ENCODE assay signal across 8 mouse cellular contexts in genomic region chr19:56997164-56997599, GRCm38 (mm10). TPM values are rescaled to one million over a fixed set of nuclear protein-coding genes. Genes with fewer than 3 reads are reported as not detected.
DNase-seq lines count a peak whose midpoint lies in the region; ATAC-seq and TF ChIP-seq lines count a peak whose summit lies in the region.

No protein-coding gene starts in this region.

- DNase-seq in 3134 (ENCODE audit: extremely low read depth, insufficient read length, low spot score) = peak; percentile 65
- DNase-seq in adipocyte (ENCODE audit: low spot score) = peak; percentile 62
- peak; percentile 58 for DNase-seq in gastrocnemius, postnatal 25 days
- DNase-seq in kidney, adult 11 months = peak; percentile 74
- DNase-seq in lung, adult 2 months = peak; percentile 43
- peak; percentile 57 for DNase-seq in retina, postnatal 1 day
- no peak for DNase-seq in T-cell, adult 2 months (ENCODE audit: low spot score)

- ATAC-seq in granulocyte monocyte progenitor cell, adult 5-6 weeks (replicated peaks; ENCODE audit: poor library complexity, severe bottlenecking) = no peak

- H3K4me3 ChIP-seq in lung, adult 2 months (replicated peaks; ENCODE audit: extremely low read depth, low read depth, low read length) = no peak overlapping the region

- TF ChIP-seq POLR2A in lung, adult 2 months (IDR thresholded peaks at IDR 0.05; ENCODE audit: borderline replicate concordance, extremely low read depth, low read depth, low read length) = no peak

- no peak for TF ChIP-seq CTCF in lung, adult 2 months (IDR thresholded peaks at IDR 0.05; ENCODE audit: insufficient read depth, low read length)

- H3K4me1 ChIP-seq in lung, adult 2 months (ENCODE audit: control insufficient read depth, insufficient read depth, low read length) = peaks cover 6% of the 10 kb centered on the region

- WGBS in lung, adult 2 months = 6% methylated on average over 10 of the region's 10 CpGs

RNA-seq across cellular contexts. Expression of gene Afap1l2, which starts 10.8 kb away (rescaled TPM):
- total RNA-seq in gastrocnemius, postnatal 25 days (2021) = 1 to 10 TPM; 2.3 to 3.8 TPM
- 7.0 and 10.0 TPM in 2 replicates for polyA plus RNA-seq in lung, adult 2 months (2012; rRNA removed)
- total RNA-seq in granulocyte monocyte progenitor cell, adult 5-6 weeks (2014; fragmentation: Nextera tagmentation) = not detected in 2 replicates
- total RNA-seq in granulocyte monocyte progenitor cell, adult 5-6 weeks (2017) = not detected in 2 replicates
